Mouse (Mus musculus): Measurements from ENCODE around the gene Gjb4.
A peak's percentile ranks its signal among the peaks of the same experiment; 100 is the strongest.

Gene Gjb4

GRCm38 (mm10) chr4:127306915-127307314 lies 47.0 kb downstream of the Gjb4 start:
- no peak for DNase-seq

DNA sequence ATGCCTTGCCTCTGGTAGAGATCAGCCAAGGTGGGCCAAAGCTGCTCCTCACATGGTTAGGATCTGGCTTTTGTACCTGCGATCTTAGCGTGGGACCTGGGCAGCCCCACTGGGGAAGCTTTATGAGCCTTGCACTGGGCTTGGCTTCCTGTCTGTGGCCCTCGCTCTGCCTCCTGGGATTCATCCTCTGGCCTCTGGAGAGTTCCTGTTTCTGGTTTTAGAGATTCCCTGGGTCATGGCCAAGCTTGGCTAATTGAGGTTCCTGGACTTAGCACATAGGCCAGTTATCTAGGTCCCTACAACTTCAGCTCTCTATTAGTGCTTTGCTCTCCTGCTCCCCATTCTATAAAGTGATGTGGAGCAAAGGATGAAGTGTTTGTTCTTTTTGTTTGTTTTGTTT lies 50.1 kb downstream of the Gjb4 start:
- peak; percentile 64 to 66 for DNase-seq
